Mouse (Mus musculus): ENCODE measurements around the gene Rapgef3. TPM values are rescaled to one million over a fixed set of nuclear protein-coding genes. Genes with fewer than 3 reads are reported as not detected.

Gene Rapgef3
- polyA plus RNA-seq, 1 experiment from 2014 or later, result 10.4 TPM

- Histone ChIP-seq H3K27ac (no peak overlapping the region), H3K4me3 (no peak overlapping the region), H3K36me3 (peaks cover 63% of the 10 kb centered on the region), H3K9ac (no peak overlapping the region), H3K4me2 (no peak overlapping the region), H3K9me3 (no peaks in the 10 kb centered on the region), H3K4me1 (replicated peaks) (peaks cover 21% of the 10 kb centered on the region), H3K27me3 (no peaks in the 10 kb centered on the region)
- ATAC-seq (ENCODE audit: low FRiP score), result no peak
- WGBS, result 78% methylated on average over 12 of the region's 12 CpGs
Observed at GRCm38 (mm10) chr15:97807867-97808266, 40.1 kb upstream of the Rapgef3 start.

GRCm38 (mm10) chr15:97802575-97802974, 34.8 kb upstream of the Rapgef3 start:
- no peaks in the 10 kb centered on the region for H3K9me3 ChIP-seq
- peak overlapping the region; percentile 60 for H3K9ac ChIP-seq
- WGBS, result 8% methylated on average over 13 of the region's 13 CpGs
- peak; percentile 71 for ATAC-seq (ENCODE audit: low FRiP score)
- peak overlapping the region; percentile 23 for H3K4me3 ChIP-seq
- H3K27me3 ChIP-seq, result no peaks in the 10 kb centered on the region
- peak overlapping the region; percentile 76 for H3K27ac ChIP-seq
- H3K36me3 ChIP-seq, result peaks cover 72% of the 10 kb centered on the region
- peaks cover 36% of the 10 kb centered on the region for H3K4me1 ChIP-seq (replicated peaks)
- H3K4me2 ChIP-seq, result peak overlapping the region; percentile 44

- H3K4me3 ChIP-seq, result no peak overlapping the region
Observed at GRCm38 (mm10) chr15:97801811-97802210, 34.0 kb upstream of the Rapgef3 start.

GRCm38 (mm10) chr15:97800853-97801252, 33.1 kb upstream of the Rapgef3 start:
- H3K36me3 ChIP-seq, result peaks cover 72% of the 10 kb centered on the region
- 85% methylated on average over 13 of the region's 13 CpGs for WGBS
- no peak for ATAC-seq (ENCODE audit: low FRiP score)

More at GRCm38 (mm10) chr15:97801811-97802210, 34.0 kb upstream of the Rapgef3 start:
- H3K4me1 ChIP-seq (replicated peaks), result peaks cover 37% of the 10 kb centered on the region
- no peaks in the 10 kb centered on the region for H3K27me3 ChIP-seq
- 79% methylated on average over 7 of the region's 7 CpGs for WGBS
- peak overlapping the region; percentile 44 for H3K4me2 ChIP-seq
- peaks cover 70% of the 10 kb centered on the region for H3K36me3 ChIP-seq
- ATAC-seq (ENCODE audit: low FRiP score), result no peak
- no peak overlapping the region for H3K9ac ChIP-seq
- H3K9me3 ChIP-seq, result no peaks in the 10 kb centered on the region
- H3K27ac ChIP-seq, result peak overlapping the region; percentile 76

GRCm38 (mm10) chr15:97799446-97799845, 31.7 kb upstream of the Rapgef3 start:
- Histone ChIP-seq H3K36me3 (peaks cover 75% of the 10 kb centered on the region), H3K9ac (peak overlapping the region; percentile 19; the same call in 1 of the 2 replicates)

More at GRCm38 (mm10) chr15:97800853-97801252, 33.1 kb upstream of the Rapgef3 start:
- no peaks in the 10 kb centered on the region for H3K9me3 ChIP-seq
- no peaks in the 10 kb centered on the region for H3K27me3 ChIP-seq
- H3K9ac ChIP-seq, result no peak overlapping the region
- H3K4me1 ChIP-seq (replicated peaks), result peaks cover 37% of the 10 kb centered on the region
- H3K27ac ChIP-seq, result no peak overlapping the region
- no peak overlapping the region for H3K4me2 ChIP-seq
- no peak overlapping the region for H3K4me3 ChIP-seq

GRCm38 (mm10) chr15:97798134-97798533, 30.4 kb upstream of the Rapgef3 start:
- Histone ChIP-seq H3K9me3 (no peaks in the 10 kb centered on the region), H3K4me1 (replicated peaks) (peaks cover 37% of the 10 kb centered on the region), H3K4me3 (no peak overlapping the region), H3K9ac (no peak overlapping the region), H3K4me2 (no peak overlapping the region), H3K27ac (0 out of 2 replicates have a peak overlapping the region, but pooled peaks have one; percentile 37), H3K27me3 (no peaks in the 10 kb centered on the region), H3K36me3 (peaks cover 88% of the 10 kb centered on the region)
- WGBS, result 24% methylated on average over 17 of the region's 17 CpGs
- ATAC-seq (ENCODE audit: low FRiP score), result peak; percentile 58; the same call in 1 of the 2 replicates

More at GRCm38 (mm10) chr15:97799446-97799845, 31.7 kb upstream of the Rapgef3 start:
- WGBS, result 90% methylated on average over 11 of the region's 11 CpGs
- ATAC-seq (ENCODE audit: low FRiP score), result no peak
- Histone ChIP-seq H3K27ac (no peak overlapping the region), H3K27me3 (no peaks in the 10 kb centered on the region), H3K4me1 (replicated peaks) (peaks cover 37% of the 10 kb centered on the region), H3K4me3 (no peak overlapping the region), H3K9me3 (no peaks in the 10 kb centered on the region), H3K4me2 (no peak overlapping the region)

- no peaks in the 10 kb centered on the region for H3K27me3 ChIP-seq
- H3K9ac ChIP-seq, result no peak overlapping the region
- 95% methylated on average over 17 of the region's 17 CpGs for WGBS
- H3K9me3 ChIP-seq, result no peaks in the 10 kb centered on the region
- no peak overlapping the region for H3K4me2 ChIP-seq
- H3K27ac ChIP-seq, result no peak overlapping the region
- H3K4me1 ChIP-seq (replicated peaks), result peaks cover 25% of the 10 kb centered on the region
- H3K4me3 ChIP-seq, result no peak overlapping the region
- no peak for ATAC-seq (ENCODE audit: low FRiP score)
- peaks cover 92% of the 10 kb centered on the region for H3K36me3 ChIP-seq
Observed at GRCm38 (mm10) chr15:97796674-97797310, 29.0 kb upstream of the Rapgef3 start.

GRCm38 (mm10) chr15:97795559-97796235, 27.9 kb upstream of the Rapgef3 start:
- WGBS, result 97% methylated on average over 10 of the region's 10 CpGs
- peaks cover 92% of the 10 kb centered on the region for H3K36me3 ChIP-seq
- no peak overlapping the region for H3K27ac ChIP-seq
- H3K9me3 ChIP-seq, result no peaks in the 10 kb centered on the region
- H3K4me1 ChIP-seq (replicated peaks), result peaks cover 23% of the 10 kb centered on the region
- no peak for ATAC-seq (ENCODE audit: low FRiP score)
- no peak overlapping the region for H3K4me3 ChIP-seq
- H3K4me2 ChIP-seq, result no peak overlapping the region
- no peaks in the 10 kb centered on the region for H3K27me3 ChIP-seq
- no peak overlapping the region for H3K9ac ChIP-seq

- Histone ChIP-seq H3K9ac (no peak overlapping the region), H3K4me1 (replicated peaks) (peaks cover 17% of the 10 kb centered on the region), H3K27me3 (no peaks in the 10 kb centered on the region), H3K4me3 (no peak overlapping the region), H3K9me3 (no peaks in the 10 kb centered on the region), H3K4me2 (no peak overlapping the region), H3K36me3 (peaks cover 84% of the 10 kb centered on the region), H3K27ac (no peak overlapping the region)
- no peak for ATAC-seq (ENCODE audit: low FRiP score)
- 73% methylated on average over 5 of the region's 5 CpGs for WGBS
Observed at GRCm38 (mm10) chr15:97794268-97794667, 26.5 kb upstream of the Rapgef3 start.

GRCm38 (mm10) chr15:97793386-97794153, 25.8 kb upstream of the Rapgef3 start:
- Histone ChIP-seq H3K9me3 (no peaks in the 10 kb centered on the region), H3K27me3 (no peaks in the 10 kb centered on the region), H3K36me3 (peaks cover 79% of the 10 kb centered on the region), H3K4me1 (replicated peaks) (peaks cover 16% of the 10 kb centered on the region), H3K4me2 (no peak overlapping the region), H3K4me3 (no peak overlapping the region), H3K27ac (no peak overlapping the region), H3K9ac (no peak overlapping the region)
- ATAC-seq (ENCODE audit: low FRiP score), result no peak
- WGBS, result 91% methylated on average over 18 of the region's 18 CpGs

GRCm38 (mm10) chr15:97791126-97791700, 23.4 kb upstream of the Rapgef3 start:
- H3K36me3 ChIP-seq, result peaks cover 61% of the 10 kb centered on the region
- no peak for ATAC-seq (ENCODE audit: low FRiP score)
- H3K4me3 ChIP-seq, result no peak overlapping the region
- no peaks in the 10 kb centered on the region for H3K27me3 ChIP-seq
- no peaks in the 10 kb centered on the region for H3K9me3 ChIP-seq
- no peak overlapping the region for H3K9ac ChIP-seq
- H3K4me1 ChIP-seq (replicated peaks), result peaks cover 29% of the 10 kb centered on the region
- H3K27ac ChIP-seq, result no peak overlapping the region
- 92% methylated on average over 11 of the region's 11 CpGs for WGBS
- no peak overlapping the region for H3K4me2 ChIP-seq

All from hindbrain, embryonic 13.5 days (tissue).